Mouse (Mus musculus): ENCODE measurements at regions not wholly inside any gene's neighbourhood (a gene's known extent, or its start where the extent isn't known, plus 50 kb on each side); places are given as distances from the start of the nearest gene placed in this dataset.

DNA sequence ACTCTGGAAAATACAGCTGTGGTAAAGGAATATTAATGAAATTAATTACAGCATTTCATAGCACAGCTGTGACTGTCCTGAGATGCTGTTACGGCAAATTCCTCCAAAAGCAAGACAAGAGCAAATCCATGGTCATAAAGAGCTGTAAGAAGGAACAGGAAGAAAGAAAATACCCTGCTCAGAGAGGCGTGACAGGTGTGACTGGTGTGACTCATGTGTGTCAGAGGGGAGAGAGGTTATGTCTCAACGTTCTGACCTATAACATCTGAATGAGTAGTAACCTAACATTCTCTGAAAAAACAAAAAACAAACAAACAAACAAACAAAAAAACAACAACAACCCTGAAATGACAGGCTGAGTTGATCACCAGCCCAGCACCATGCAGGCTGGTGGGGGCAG is 267.5 kb downstream of the Hivep2 start:
- DNase-seq (ENCODE audit: extremely low spot score, low read depth, low spot score): no peak

DNA sequence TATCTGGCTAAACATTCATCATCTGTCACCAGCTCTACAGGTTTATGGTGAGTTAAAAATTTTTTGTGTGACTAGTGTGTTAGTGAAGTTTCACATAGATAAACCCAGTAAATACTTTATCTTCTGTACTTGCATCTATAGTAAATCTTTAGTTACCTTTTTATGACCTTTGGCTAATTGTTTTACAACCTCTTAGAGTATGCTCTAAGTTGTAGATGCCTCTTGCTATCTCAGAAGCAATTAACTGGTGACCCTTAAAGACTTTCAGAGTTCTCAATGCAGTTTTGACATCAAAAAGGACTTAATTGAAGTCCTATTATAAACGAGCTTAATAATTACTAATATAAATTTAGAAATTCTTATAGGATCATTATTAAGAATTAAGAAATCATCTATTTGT is 265.6 kb downstream of the Hivep2 start:
- no peak for DNase-seq (ENCODE audit: extremely low spot score, low read depth, low spot score)

- DNase-seq (ENCODE audit: extremely low spot score, low read depth, low spot score): no peak
Observed at GRCm38 (mm10) chr10:14217284-14217683, 251.4 kb downstream of the Hivep2 start.

DNA sequence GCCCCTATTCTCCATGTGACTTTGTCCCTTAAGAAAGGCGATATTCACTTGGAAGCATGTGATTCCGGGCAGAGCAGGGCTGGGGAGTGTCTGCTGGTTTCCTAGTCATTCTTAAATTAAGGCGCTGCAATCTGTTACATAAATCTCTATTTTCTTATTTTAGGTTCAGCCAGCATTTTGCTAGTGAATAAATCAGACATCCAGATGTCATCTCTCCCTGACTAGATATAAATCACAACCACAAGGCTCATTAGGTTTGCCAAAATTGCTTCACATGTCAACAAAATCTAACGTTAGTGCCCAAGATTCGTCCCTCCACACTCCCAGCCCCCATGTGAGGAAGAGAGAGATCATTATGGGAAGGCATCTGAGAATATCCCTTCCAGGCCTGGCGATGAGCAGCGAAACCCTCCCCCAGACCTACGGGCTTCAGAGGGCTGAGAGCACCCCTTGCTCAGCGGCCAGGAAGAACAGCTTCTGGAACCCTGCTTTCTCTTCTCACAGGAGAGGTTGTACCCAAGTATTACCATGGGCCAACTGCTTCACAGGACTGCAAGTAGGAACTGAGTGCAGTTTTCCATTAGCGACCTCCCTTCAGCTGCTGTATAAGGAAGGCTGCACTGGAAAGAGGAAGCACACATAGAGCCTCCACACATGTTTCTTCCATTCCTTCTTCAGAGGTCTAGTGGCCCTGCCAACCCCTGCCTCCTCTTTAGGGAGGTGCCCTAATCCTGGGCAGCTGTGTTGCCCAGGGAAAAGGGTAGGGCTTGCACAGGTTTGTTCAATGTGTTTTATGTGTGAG is 250.5 kb downstream of the Hivep2 start:
- DNase-seq (ENCODE audit: extremely low spot score, low read depth, low spot score): no peak

GRCm38 (mm10) chr10:14215512-14215911 is 249.6 kb downstream of the Hivep2 start:
- no peak for DNase-seq (ENCODE audit: extremely low spot score, low read depth, low spot score)

- DNase-seq (ENCODE audit: extremely low spot score, low read depth, low spot score): no peak
Observed at GRCm38 (mm10) chr10:14213536-14213935, 247.7 kb downstream of the Hivep2 start.

DNA sequence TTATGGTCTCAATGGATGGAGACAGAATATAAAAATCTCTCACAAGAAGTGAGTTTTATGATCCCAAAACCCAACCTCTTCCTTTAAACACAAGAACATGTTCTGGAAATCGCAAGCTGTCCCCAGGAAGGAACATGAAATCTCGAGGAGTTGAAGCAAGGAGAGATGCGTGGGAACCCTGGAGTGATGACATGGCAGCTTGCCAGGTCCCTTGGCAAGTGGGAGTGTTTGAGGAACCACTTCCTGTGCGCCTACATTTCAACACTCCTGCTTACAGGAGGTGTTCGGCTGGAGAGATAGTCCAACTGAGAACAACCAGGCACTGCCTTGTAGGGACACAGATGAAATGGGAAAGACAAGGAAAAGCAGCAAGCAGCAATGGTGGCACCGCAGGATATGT is 246.1 kb downstream of the Hivep2 start:
- no peak for DNase-seq (ENCODE audit: extremely low spot score, low read depth, low spot score)

GRCm38 (mm10) chr10:14211481-14211880 is 245.6 kb downstream of the Hivep2 start:
- DNase-seq (ENCODE audit: extremely low spot score, low read depth, low spot score): no peak

GRCm38 (mm10) chr10:14210445-14210844 is 244.6 kb downstream of the Hivep2 start:
- DNase-seq (ENCODE audit: extremely low spot score, low read depth, low spot score): no peak

GRCm38 (mm10) chr10:14210045-14210444 is 244.2 kb downstream of the Hivep2 start:
- no peak for DNase-seq (ENCODE audit: extremely low spot score, low read depth, low spot score)

- DNase-seq (ENCODE audit: extremely low spot score, low read depth, low spot score): no peak
Observed at GRCm38 (mm10) chr10:14208206-14208605, 242.3 kb downstream of the Hivep2 start.

- DNase-seq (ENCODE audit: extremely low spot score, low read depth, low spot score): no peak
Observed at GRCm38 (mm10) chr10:14207616-14208015, 241.7 kb downstream of the Hivep2 start.

DNA sequence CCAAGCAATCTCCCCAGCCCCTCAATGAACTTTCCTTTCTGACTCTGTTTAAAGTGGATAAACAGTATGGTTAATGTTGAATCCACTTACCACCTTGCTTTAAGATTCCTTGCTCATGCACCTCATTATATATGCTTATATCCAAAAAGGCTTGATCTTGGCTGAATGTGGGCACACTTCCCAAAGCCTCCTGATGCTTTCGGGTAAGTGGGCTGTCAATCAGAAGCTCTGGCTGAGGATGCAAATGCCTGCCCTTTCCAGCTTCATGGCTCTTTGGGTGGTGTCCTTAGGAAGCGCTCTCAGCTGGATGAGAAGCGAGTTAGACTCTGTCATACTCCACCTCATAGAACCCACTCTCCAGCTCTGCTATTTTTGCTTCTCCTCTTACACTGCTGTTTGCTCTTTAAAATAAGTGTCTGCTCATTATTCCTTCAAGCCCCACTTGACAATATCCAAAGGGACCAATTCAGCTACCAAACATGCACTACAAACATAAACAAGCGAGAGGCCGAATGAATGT is 241.2 kb downstream of the Hivep2 start:
- no peak for DNase-seq (ENCODE audit: extremely low spot score, low read depth, low spot score)

Measured in hindlimb bud, embryonic 11.5 days (tissue).